Mouse (Mus musculus): Measurements from ENCODE around the gene Dnah5.
A peak's percentile ranks its signal among the peaks of the same experiment; 100 is the strongest.
"Not testable (repeated sequence)": the region's sequence is repeated elsewhere in the genome, so short reads cannot be mapped to it uniquely, and the experiment has no call there.

The Dnah5 gene

DNA sequence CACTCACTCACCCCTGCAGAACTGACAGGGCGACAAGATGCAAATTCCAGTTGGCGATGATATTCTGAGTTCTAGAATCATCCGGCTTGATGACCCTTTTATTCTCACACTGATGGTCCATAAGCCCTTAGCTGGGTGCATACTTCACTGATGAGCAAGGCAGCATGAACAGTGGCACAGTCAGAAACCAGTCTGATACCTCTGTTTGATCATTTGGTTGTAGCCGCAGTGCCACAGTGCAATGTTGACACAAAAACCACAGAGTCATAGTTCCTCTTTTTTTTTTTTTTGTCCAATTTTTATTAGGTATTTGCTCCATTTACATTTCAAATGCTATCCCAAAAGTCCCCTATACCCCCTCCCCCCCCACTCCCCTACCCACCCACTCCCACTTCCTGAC is 95.9 kb downstream of the Dnah5 start:
- DNase-seq (ENCODE audit: extremely low spot score, low read depth, low spot score) = no peak

DNA sequence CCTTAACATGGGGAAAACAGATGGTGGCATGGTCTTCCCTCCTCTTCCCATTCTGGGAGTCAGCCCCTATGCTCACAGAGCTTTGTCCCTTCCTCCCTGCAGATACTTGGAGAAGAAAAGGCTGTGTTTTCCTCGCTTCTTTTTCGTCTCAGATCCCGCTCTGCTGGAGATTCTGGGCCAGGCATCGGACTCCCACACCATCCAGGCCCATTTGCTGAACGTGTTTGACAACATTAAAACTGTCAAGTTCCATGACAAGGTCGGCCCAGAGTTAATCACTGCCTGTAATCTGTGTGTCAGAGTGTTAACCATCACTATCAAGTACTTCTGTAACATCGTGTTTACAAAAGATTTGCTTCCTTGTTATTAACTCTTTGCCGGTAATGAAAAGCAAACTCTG is 103.6 kb downstream of the Dnah5 start:
- no peak for DNase-seq (ENCODE audit: extremely low spot score, low read depth, low spot score)

GRCm38 (mm10) chr15:28307884-28308283 is 104.3 kb downstream of the Dnah5 start:
- DNase-seq (ENCODE audit: extremely low spot score, low read depth, low spot score) = no peak

- DNase-seq (ENCODE audit: extremely low spot score, low read depth, low spot score) = no peak
Measured at GRCm38 (mm10) chr15:28310516-28310915, 107.0 kb downstream of the Dnah5 start.

- DNase-seq (ENCODE audit: extremely low spot score, low read depth, low spot score) = no peak
Measured at GRCm38 (mm10) chr15:28313451-28313850, 109.9 kb downstream of the Dnah5 start.

DNA sequence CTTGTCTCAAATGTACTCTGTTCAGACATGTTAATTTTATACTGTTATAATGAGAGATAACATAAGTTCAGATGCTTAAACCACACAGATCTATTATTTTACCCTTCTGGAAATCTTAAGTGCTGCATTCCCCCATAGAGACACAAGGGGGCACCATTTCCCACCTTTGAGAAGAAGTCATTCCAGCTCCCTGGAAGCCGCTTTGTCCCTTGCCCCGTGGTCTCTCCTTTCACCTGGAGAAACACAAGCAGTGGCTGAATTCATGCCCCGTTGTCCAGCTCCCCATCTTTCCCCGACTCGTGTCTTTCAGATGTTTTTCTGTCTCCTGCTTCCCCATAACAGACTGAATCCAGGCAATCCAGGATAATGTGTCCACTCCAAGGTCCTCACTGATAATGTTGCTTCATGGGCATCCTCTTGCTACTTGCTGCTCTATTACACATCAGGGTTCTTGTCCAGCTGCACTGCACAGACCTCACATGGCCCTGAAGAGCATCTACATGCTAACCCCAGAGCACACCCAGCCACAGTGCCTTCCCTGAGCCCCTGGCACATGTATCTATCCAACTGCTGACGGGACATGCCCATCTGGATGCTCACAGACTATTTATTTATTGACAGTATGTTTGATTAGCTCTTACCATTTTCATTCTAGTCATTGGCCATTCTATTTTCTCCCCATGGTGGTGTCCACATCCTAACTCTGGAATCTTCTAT is 112.4 kb downstream of the Dnah5 start:
- peak; percentile 31 for DNase-seq (ENCODE audit: extremely low spot score, low read depth, low spot score)

- no peak for DNase-seq (ENCODE audit: extremely low spot score, low read depth, low spot score)
Measured at GRCm38 (mm10) chr15:28322533-28322932, 119.0 kb downstream of the Dnah5 start.

GRCm38 (mm10) chr15:28326985-28327384 is 123.4 kb downstream of the Dnah5 start:
- no peak for DNase-seq (ENCODE audit: extremely low spot score, low read depth, low spot score)

GRCm38 (mm10) chr15:28327441-28327840 is 123.9 kb downstream of the Dnah5 start:
- no peak for DNase-seq (ENCODE audit: extremely low spot score, low read depth, low spot score)

GRCm38 (mm10) chr15:28341151-28341550 is 137.6 kb downstream of the Dnah5 start:
- DNase-seq (ENCODE audit: extremely low spot score, low read depth, low spot score) = no peak

GRCm38 (mm10) chr15:28367561-28367960 is 164.0 kb downstream of the Dnah5 start:
- DNase-seq (ENCODE audit: extremely low spot score, low read depth, low spot score) = no peak

GRCm38 (mm10) chr15:28370431-28370830 is 166.9 kb downstream of the Dnah5 start:
- no peak for DNase-seq (ENCODE audit: extremely low spot score, low read depth, low spot score)

DNA sequence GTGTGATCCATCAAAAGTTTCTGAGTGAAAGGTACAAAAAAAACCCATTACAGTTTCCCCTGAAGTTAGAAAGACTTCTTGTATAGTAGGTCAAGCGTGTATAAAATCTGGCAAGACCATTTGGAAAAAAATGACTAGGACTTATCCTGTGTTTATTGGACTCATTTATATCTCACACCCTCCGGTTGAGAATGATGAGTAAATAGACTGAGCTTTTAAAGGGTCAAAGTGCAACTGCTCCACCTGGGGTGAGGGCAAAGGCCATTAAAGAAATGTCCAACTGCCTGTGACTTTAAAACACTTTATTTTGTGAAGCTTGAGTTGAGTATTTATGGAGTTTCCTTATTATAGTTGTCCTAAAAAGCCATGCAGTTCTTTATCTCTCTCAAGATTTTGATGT is 168.0 kb downstream of the Dnah5 start:
- no peak for DNase-seq (ENCODE audit: extremely low spot score, low read depth, low spot score)

DNA sequence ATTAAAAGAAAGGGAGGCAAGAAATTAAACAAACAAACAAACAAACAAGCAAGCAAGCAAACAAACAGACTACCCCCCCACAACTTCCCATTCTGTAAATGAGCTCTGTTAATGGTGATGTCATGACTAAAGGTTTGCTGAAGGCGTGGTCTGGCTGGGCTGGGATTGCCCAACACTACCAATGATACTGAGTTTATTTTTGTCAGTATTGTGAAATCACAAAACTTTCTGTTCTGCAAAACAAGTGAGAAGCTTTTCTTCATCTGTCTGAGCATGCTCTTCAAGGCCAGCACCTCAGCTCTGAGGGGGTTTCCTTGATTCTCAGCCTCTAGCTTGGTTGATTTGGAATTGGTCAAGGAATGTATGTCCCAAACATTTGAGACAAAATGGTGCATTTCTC is 170.8 kb downstream of the Dnah5 start:
- no peak for DNase-seq (ENCODE audit: extremely low spot score, low read depth, low spot score)

- DNase-seq (ENCODE audit: extremely low spot score, low read depth, low spot score) = no peak
Measured at GRCm38 (mm10) chr15:28380909-28381308, 177.4 kb downstream of the Dnah5 start.

GRCm38 (mm10) chr15:28393723-28394122 is 190.2 kb downstream of the Dnah5 start:
- DNase-seq (ENCODE audit: extremely low spot score, low read depth, low spot score) = not testable (repeated sequence)

- no peak for DNase-seq (ENCODE audit: extremely low spot score, low read depth, low spot score)
Measured at GRCm38 (mm10) chr15:28395481-28395880, 191.9 kb downstream of the Dnah5 start.

DNA sequence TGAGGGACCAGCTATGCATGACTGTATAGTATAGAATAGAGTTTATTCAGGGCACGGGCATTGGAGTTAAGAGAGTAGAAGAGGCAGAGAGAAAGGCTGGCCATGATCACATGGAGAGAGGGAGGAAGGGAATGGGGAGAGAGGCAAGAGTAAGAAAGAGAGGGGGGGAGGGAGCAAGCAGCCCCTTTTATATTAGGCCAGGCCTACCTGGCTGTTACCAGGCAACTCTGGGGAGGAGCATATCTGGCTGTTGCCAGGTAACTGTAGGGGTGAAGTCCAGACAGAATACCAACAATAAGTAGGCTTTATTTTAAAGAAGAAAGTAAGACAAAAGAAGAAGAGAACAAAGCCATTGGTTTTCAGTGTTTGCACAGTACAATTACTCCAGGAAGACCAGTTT is 194.9 kb downstream of the Dnah5 start:
- no peak for DNase-seq (ENCODE audit: extremely low spot score, low read depth, low spot score)

DNA sequence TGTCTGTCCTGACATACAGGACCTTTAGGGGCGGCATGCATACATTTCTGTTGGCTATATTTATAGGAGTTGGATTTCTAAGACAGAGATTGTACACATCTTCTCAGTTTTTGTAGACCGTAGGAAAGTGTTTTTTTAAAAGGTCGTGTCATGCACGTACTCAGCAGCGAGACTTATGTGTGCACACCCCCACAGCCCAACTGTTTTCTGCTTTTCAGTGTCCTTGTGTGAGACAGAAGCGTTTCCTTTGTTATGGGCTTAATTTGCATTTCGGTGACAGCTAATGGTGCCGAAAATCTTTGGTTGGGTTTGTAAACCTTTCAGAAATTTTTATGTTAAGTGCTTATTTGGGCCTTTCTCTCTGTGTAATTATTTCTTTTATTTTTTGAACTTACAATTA is 195.7 kb downstream of the Dnah5 start:
- DNase-seq (ENCODE audit: extremely low spot score, low read depth, low spot score) = no peak

DNA sequence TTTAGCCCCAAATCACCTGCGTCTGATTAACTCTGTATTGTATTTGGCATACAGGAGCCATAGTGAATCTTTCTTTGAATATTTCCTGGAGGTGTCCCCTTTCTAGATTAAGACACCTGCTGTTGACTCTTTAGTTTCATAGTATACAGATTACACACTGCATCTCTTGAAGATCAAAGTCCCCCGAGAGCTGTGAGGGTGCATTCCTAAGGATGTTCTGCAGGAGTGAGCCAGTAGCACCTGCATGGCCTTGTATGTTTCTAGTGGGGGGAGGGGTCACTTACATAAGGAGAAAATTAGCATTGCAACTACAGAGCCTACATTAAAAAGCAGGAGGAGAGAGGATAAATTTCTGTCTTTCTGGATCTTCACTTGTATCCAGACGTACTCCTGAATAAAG is 201.1 kb downstream of the Dnah5 start:
- no peak for DNase-seq (ENCODE audit: extremely low spot score, low read depth, low spot score)

DNA sequence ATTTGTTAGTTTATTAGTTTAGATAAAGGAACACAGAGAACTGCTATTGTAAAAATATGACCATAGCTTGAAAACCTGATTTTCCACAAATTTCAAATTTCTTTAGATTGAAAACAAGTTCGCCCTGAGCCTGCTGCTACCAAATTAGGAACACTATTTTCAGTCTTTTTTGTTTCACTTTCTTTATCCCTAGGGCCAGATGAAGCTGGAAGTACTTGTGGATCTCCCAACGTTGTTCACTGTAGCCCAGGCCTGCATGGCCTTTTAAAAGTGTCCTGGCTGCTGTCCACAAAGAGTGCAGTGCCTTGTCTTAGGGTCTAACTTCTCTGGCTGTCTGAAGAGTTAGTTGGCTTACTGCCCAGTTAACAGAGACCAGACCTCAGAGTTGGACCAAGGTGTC is 201.6 kb downstream of the Dnah5 start:
- DNase-seq (ENCODE audit: extremely low spot score, low read depth, low spot score) = no peak

GRCm38 (mm10) chr15:28439702-28440101 is 236.2 kb downstream of the Dnah5 start:
- DNase-seq (ENCODE audit: extremely low spot score, low read depth, low spot score) = no peak

DNA sequence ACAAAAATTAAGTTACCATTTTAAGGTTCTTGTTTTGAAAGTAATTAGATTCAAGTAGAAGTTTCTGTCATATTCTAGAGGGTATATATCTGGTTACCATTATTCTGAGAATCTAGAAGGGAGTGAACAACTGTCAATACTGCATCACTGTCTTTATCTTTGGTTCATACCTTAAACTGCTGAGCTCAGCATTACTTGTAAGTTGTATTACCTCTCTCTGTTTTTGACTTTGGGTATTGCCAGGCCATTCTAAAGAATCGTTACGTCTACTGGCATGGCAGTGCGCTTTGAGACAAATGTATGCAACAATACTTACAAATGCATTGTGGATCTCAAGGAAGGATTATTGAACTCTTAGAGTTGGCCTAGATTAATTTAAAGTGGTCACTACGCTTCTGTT is 240.9 kb downstream of the Dnah5 start:
- DNase-seq (ENCODE audit: extremely low spot score, low read depth, low spot score) = no peak

Measured in hindlimb bud, embryonic 11.5 days (tissue).